Mouse (Mus musculus) liver, postnatal 0 days (tissue): ENCODE results near the gene Pcdh9.

Experiments used
- CTCF ChIP-seq: sonication (generic); IDR thresholded peaks from 2 replicates; pipeline ENCODE4 v1.5.1; 2016; ENCODE audit warnings: antibody characterized with exemption, low read depth
- EP300 ChIP-seq: IDR thresholded peaks from 2 replicates; pipeline ENCODE4 v1.6.1; 2016; ENCODE audit warnings: antibody characterized with exemption, low read depth, mild to moderate bottlenecking

- TF ChIP-seq EP300, result no peak
- no peak for TF ChIP-seq CTCF
Observed at GRCm38 (mm10) chr14:93543970-93544627, 346.4 kb downstream of the Pcdh9 start.
